Mouse (Mus musculus) kidney, postnatal 14 days (tissue): Measurements from ENCODE around the gene Gm47283.
A peak's percentile ranks its signal among the peaks of the same experiment; 100 is the strongest.
"Not testable (repeated sequence)": the region's sequence is repeated elsewhere in the genome, so short reads cannot be mapped to it uniquely, and the experiment has no call there.

Source experiments
- DNase-seq: peaks from one replicate; pipeline ENCODE4 v3.0.0; 2022; ENCODE audit warnings: mixed read lengths

The Gm47283 gene

GRCm38 (mm10) chrY:90784438-90784837 lies at the start of gene Gm47283:
TSS of gene Gm47283 (plus strand) at chrY:90784738.
- not testable (repeated sequence) for DNase-seq

DNA sequence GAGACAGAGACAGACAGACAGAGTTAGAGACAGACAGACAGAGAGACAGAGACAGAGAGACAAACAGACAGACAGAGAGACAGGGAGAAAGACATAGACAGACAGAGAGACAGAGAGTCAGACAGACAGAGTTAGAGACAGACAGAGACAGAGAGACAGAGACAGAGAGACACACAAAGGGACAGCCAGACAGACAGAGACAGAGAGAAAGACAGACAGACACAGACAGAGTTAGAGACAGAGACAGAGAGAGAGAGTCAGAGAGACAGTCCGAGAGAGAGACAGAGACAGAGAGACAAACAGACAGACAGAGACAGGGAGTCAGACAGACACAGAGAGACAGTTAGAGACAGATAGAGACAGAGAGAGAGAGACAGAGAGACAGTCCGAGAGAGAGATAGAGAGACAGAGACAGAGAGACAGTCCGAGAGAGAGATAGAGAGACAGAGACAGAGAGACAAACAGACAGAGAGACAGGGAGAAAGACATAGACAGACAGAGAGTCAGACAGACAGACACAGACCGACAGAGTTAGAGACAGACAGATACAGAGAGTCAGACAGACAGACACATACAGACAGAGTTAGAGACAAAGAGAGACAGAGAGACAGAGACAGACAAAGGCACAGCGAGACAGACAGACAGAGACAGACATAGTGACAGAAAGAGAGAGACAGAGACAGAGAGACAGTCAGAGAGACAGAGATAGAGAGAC lies 49.2 kb upstream of the Gm47283 start:
- DNase-seq, result not testable (repeated sequence)

GRCm38 (mm10) chrY:90736217-90737000 lies 48.1 kb upstream of the Gm47283 start:
- not testable (repeated sequence) for DNase-seq

- no peak for DNase-seq
Observed at GRCm38 (mm10) chrY:90737606-90738430, 46.7 kb upstream of the Gm47283 start.

DNA sequence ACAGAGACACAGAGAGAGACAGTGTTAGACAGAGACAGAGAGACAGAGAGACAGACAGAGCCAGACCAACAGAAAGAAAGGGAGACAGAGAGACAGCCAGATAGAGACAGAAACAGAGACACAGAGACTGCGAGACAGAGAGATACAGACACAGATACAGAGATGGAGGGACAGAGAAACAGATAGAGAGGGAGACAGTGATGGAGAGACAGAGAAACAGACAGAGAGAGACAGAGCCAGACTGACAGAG lies 46.2 kb upstream of the Gm47283 start:
- DNase-seq, result no peak

- peak; percentile 56 for DNase-seq
Observed at GRCm38 (mm10) chrY:90738841-90739530, 45.6 kb upstream of the Gm47283 start.

GRCm38 (mm10) chrY:90739531-90740012 lies 45.0 kb upstream of the Gm47283 start:
- peak; percentile 52 for DNase-seq

DNA sequence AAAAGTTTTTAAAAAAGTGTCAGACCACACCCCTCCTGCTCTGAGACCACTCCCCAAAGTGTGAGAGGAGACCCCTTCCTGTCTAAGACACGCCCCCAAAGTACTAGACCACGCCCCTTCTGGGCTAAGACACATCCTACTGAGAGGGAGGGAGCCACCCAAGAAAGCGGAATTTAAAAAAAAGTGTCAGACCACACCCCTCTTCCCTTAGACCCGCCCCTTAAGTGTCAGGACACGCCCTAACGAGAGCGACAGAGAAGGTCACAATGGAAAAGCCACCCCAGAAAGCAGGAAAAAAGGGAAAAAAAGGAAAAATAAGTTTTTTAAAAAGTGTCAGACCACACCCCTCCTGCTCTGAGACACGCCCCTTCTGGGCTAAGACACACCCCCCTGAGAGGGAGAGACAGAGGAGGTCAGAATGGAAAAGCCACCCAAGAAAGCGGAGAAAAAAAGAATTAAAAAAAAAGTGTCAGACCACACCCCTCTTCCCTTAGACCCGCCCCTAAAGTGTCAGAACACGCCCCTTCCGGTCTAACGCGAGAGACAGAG lies 44.5 kb upstream of the Gm47283 start:
- DNase-seq, result peak; percentile 46

DNA sequence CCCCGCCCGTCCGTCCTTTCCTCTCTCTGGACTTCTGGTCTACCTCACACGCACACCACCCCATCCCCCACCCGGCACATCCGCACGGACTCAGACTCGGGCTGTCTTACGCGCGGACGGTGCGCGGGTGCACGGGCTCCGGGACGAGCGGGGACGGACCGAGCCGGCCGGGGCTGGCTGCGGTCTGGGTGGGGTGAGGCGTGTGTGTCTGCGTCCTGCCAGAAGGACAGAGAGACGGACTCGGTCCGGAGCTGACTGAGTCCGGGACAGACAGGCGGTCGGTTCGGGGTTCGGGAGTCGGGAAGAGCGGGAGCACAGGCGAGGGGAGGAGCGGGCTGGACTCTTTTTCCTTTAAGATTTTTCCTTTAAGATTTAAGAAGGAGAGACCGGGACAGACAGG lies 43.5 kb upstream of the Gm47283 start:
- peak; percentile 30 for DNase-seq

DNA sequence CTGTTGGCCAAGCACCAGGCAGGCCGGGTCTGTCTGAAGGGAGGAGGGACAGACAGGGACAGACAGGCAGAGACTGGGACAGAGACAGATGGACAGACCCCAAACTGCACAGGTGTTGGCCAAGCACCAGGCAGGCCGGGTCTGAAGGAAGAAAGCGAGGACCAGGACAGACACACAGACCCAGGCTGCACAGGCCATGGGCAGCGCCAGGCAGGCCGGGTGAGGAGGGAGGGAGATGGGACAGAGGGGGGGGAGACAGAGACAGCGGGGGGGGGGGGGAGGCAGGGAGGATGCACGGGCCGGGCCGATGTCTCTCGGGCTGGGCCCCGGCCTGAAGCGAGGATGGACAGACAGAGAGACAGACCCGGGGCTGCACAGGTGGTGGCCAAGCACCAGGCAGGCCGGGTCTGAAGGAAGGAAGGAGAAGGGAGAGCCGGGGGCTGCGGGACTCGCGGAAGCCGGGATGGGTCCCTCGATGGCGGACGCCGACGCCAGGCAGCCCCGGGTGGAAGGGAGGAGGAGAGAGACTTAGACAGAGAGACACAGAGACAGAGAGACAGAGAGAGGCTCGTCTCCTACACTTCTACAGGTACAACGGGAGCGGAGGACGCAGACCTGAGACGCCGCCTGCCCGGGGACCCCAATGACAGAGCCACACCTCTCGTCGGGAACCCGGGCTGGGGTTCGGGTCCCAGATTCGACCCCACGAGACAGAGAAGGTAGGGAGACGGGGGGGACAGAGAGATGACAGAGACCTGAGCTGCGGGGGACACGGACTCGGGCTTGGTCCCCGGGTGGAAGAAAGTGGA lies 42.9 kb upstream of the Gm47283 start:
- peak; percentile 60 for DNase-seq

- DNase-seq, result peak; percentile 12
Observed at GRCm38 (mm10) chrY:90742261-90743052, 42.1 kb upstream of the Gm47283 start.

- peak; percentile 28 for DNase-seq
Observed at GRCm38 (mm10) chrY:90743053-90743810, 41.3 kb upstream of the Gm47283 start.

DNA sequence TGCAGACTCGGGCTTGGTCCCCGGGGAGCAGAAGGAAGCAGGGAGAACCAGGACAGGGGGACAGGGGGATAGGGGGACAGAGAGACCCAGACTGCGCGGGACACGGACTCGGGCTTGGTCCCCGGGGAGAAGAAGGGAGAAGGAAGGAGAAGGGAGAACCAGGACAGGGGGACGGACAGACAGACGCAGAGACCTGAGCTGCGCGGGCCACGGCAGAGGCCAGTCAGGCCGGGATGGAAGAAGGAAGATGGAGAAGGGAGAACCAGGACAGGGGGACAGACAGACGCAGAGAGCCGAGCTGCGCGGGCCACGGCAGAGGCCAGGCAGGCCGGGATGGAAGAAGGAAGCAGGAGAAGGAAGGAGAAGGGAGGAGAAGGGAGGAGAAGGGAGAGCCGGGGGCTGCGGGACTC lies 40.7 kb upstream of the Gm47283 start:
- no peak for DNase-seq

- peak; percentile 96 for DNase-seq
Observed at GRCm38 (mm10) chrY:90744381-90744981, 40.1 kb upstream of the Gm47283 start.

DNA sequence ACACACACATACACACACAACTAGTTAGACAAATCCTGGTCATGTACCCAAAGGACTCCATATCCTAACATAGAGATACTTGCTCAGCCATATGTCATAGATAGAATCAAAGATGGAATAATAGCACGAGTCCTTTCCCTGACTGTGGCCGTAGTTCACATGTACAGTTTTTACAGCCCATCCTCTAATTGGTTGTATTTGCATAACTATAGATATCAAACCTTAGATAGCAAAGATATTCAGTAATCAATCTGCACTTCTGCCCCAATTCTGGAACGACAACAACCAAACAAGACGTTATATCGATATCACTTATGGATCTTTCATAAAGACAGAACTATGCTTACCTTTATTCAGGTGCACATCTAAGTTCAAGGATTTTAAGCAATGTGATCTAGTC lies 39.3 kb upstream of the Gm47283 start:
- DNase-seq, result not testable (repeated sequence)

- DNase-seq, result not testable (repeated sequence)
Observed at GRCm38 (mm10) chrY:90754721-90755120, 29.8 kb upstream of the Gm47283 start, which contains the start of gene Gm21860. TSS of gene Gm21860 (minus strand) at chrY:90754821.

DNA sequence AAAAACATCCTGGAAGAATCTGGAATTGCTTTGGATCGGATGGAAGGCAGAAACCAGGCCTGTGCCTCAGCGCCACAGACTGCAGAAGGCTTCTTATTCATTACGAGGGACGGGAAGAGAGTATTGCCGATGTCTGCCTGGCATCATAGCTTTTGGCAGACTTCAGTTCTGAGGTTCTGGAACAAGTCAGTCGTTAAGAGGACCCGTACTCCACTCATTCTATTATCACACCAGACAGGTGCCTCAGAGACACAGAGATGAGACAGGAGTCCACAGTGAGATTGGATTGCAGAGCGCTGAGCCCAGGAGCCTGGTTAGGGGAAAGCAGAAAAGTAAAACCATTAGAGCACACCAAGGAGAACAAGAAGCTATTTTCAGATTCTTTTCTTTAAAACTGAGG lies 54.5 kb downstream of the Gm47283 start, which contains the start of gene Gm21748:
TSS of gene Gm21748 (minus strand) at position 101 of the 400 bp plus-strand sequence.
- DNase-seq, result not testable (repeated sequence)
